Mouse (Mus musculus) effector memory CD4-positive, alpha-beta T cell, adult 5 months (primary cell): ENCODE measurements around the gene Cidec. TPM values are rescaled to one million over a fixed set of nuclear protein-coding genes. Genes with fewer than 3 reads are reported as not detected.

Source experiments
- polyA plus RNA-seq: library from polyadenylated mRNA; unstranded; fragments of 100-300 nt; shearing (Covaris generic); gene quantifications from one replicate; pipeline ENCODE4 v1.2.1, GENCODE M21; 2017

The Cidec gene
- not detected for polyA plus RNA-seq

GRCm38 (mm10) chr6:113435664-113436205 lies at the start of gene Cidec:
Cidec (minus strand) TSS chr6:113435760.

DNA sequence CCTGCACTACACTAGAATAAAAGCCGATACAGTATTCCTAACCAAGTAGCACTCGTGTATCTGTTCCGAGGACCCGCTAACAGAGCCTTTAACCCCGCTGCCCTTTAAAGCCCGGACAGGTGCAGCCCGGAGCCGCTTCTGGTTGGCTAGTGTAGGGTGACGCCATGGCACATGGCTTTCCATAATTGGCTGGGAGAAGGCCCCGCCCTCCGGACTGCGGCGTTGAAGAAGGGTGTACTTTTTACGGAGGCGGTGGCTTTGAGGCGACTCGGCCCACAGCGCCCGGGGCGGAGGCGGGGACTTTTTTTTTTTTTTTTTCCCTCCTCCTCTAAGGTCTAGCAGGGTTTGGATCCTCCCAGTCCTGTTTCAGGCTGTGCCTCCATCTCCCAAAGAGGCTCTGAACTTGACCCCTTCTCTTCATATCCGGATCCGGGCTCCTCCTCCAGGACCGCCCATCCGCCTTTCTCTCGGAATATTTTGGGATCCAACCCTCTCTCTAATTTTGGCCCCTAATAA lies 47.6 kb upstream of the Cidec start, which contains the start of gene Creld1:
Creld1 (plus strand) TSS at position 198 of the 516 bp plus-strand sequence.

GRCm38 (mm10) chr6:113471297-113471936 lies 35.9 kb upstream of the Cidec start, which contains the start of gene Il17rc:
Il17rc (plus strand) TSS chr6:113471427.

GRCm38 (mm10) chr6:113457952-113458534 lies 22.5 kb upstream of the Cidec start, which contains the start of gene Il17re:
Il17re (plus strand) TSS chr6:113458484.

GRCm38 (mm10) chr6:113442442-113443090 lies 7.0 kb upstream of the Cidec start, which contains the start of gene Jagn1:
Jagn1 (plus strand) TSS chr6:113442569.

DNA sequence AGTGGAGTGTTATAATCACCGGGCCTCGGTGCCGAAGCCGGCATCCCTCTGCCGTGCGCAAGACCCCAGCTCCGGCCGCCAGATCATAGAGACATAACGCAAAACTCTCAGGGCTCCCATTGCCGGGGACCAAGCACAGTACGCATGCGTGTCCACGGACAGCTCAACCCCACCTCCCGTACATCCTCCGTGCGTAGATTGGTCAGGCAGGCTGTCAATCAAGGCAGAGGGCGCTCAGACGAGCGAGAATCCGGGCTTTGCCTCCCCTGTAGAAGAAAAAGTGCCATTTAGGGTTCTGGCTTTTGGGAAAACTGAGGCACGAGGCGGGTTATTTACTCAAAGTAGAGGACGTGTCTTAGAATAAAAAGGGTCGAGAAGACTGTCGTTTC lies 16.4 kb downstream of the Cidec start, which contains the start of gene Rpusd3:
Rpusd3 (minus strand) TSS at position 142 of the 389 bp plus-strand sequence.

GRCm38 (mm10) chr6:113388960-113389359 lies 46.6 kb downstream of the Cidec start, which contains the start of gene Ttll3:
Ttll3 (plus strand) TSS chr6:113389260.

DNA sequence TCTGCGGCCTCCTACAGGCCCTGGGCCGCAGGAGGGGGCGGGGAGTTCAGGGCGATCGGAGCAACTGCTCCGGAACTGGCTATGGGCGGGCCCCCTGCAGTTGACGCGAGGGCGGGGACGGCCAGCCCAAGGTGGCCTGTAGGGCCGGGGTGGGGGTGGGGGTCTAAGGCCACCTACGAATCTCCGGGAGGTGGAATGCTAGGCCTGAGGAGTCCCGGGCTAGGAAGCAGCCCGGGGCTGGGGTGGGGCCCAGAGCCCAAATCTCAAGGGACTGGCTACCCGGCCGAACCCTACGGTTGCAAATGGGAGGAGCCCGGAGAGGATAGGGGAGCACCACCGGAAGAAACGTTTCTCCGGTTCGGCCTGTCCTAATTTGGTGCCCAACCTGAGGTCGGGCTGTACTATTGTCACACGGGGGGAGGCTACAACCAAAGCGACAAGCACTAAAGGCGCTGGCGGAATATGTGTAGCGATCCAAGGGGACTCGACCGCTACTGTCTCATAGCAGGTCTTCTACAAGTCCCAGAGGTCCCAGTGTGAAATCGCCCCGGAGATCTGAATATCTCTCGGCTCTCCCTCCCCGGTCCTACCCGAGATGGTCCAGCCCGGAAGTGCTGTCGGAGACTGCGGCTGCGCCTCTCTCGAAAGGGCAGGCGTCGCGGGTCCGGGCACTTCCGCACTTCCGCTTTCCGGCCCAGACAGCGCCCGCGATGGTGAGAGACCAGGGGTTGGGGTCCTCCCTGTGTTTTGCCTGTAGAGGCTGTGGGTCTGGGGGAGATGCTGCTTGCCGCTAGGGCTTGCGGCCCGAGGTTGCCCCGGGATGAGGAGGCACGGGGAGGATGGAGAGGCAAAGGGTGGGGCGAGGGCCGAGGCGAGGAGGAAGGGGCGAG lies 57.8 kb downstream of the Cidec start, which contains the start of the genes Tada3 and Arpc4:
Tada3 (minus strand) TSS at position 388 of the 890 bp plus-strand sequence.
Arpc4 (plus strand) TSS at position 620 of the 890 bp plus-strand sequence.

Other genes starting within 250 kb of the Cidec start
- 0.62 TPM for gene Lhfpl4, start 240.4 kb downstream of the Cidec start, polyA plus RNA-seq
- 50.4 TPM for gene Mtmr14, start 197.9 kb downstream of the Cidec start, polyA plus RNA-seq
- not detected for gene Cpne9, start 153.5 kb downstream of the Cidec start, polyA plus RNA-seq
- 50.9 TPM for gene Brpf1, start 128.6 kb downstream of the Cidec start, polyA plus RNA-seq
- gene Ogg1, start 108.8 kb downstream of the Cidec start, polyA plus RNA-seq = 4.6 TPM
- gene Camk1, start 91.8 kb downstream of the Cidec start, polyA plus RNA-seq = 0.47 TPM
- gene Tada3, start 57.9 kb downstream of the Cidec start, polyA plus RNA-seq = 28.9 TPM
- gene Arpc4, start 57.6 kb downstream of the Cidec start, polyA plus RNA-seq = 335 TPM
- 12.0 TPM for gene Ttll3, start 46.5 kb downstream of the Cidec start, polyA plus RNA-seq
- gene Rpusd3, start 16.4 kb downstream of the Cidec start, polyA plus RNA-seq = 11.5 TPM
- gene Jagn1, start 6.8 kb upstream of the Cidec start, polyA plus RNA-seq = 18.1 TPM
- gene Il17re, start 22.7 kb upstream of the Cidec start, polyA plus RNA-seq = 0.22 TPM
- gene Il17rc, start 35.7 kb upstream of the Cidec start, polyA plus RNA-seq = not detected
- 5.5 TPM for gene Creld1, start 47.5 kb upstream of the Cidec start, polyA plus RNA-seq
- gene Prrt3, start 66.2 kb upstream of the Cidec start, polyA plus RNA-seq = 0.19 TPM
- gene Emc3, start 95.9 kb upstream of the Cidec start, polyA plus RNA-seq = 84.2 TPM
- gene Fancd2, start 95.9 kb upstream of the Cidec start, polyA plus RNA-seq = 1.5 TPM
- not detected for gene Fancd2os, start 165.0 kb upstream of the Cidec start, polyA plus RNA-seq
- 142 TPM for gene Brk1, start 169.0 kb upstream of the Cidec start, polyA plus RNA-seq
- gene Vhl, start 188.2 kb upstream of the Cidec start, polyA plus RNA-seq = 28.3 TPM
- 123 TPM for gene Irak2, start 202.7 kb upstream of the Cidec start, polyA plus RNA-seq